Mouse (Mus musculus): ENCODE data around the gene Sdc4. TPM values are rescaled to one million over a fixed set of nuclear protein-coding genes. Genes with fewer than 3 reads are reported as not detected.

Sdc4 gene
- polyA plus RNA-seq, 1 experiment from 2014 or later: 48.0 TPM

DNA sequence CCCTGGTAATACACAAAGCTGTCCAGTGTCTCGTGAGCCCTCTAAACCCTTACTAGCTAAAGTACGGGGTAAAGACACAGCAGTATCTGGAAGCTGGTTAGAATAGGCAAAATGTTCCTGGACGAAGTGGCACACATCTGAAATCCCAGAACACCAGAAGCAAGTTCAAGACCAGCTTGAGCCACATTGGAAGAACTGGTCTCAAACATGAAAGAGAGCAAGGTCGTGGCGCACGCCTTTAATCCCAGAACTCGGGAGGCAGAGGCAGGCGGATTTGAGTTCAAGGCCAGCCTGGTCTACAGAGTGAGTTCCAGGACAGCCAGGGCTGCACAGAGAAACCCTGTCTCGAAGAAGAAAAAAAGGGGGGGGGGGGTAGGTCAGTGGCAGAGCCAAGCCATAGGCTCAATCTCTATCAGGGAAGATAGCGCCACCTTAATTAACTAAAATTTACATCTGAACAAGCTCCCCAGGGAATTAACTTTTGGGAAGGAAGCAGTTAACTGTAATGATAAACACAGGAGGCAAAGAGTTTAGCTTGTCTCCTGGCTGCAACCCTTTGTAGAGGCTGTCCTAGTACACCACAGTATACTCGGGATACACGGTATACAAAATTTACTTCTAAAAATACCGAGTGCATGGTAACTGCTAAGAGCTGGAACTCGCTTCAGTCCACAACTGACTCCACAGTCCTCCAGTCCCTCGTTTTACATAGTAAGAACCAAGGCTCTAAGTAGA lies 13.6 kb downstream of the Sdc4 start:
- Histone ChIP-seq H3K4me1 (ENCODE audit: control insufficient read depth, insufficient read depth, low read length) (peaks cover 21% of the 10 kb centered on the region), H3K4me2 (ENCODE audit: low read depth, low read length) (no peak overlapping the region), H3K27me3 (ENCODE audit: control insufficient read depth, insufficient read depth, low read length) (peaks cover 6% of the 10 kb centered on the region; the same call in 1 of the 2 replicates), H3K36me3 (ENCODE audit: control insufficient read depth, insufficient read depth) (peaks cover 26% of the 10 kb centered on the region), H3K9me3 (replicated peaks; ENCODE audit: control insufficient read depth, low read length) (no peaks in the 10 kb centered on the region), H3K27ac (ENCODE audit: low read length) (no peak overlapping the region), H3K9ac (ENCODE audit: low read length) (no peak overlapping the region), H3K4me3 (ENCODE audit: low read length) (no peak overlapping the region)
- ATAC-seq (replicated peaks; ENCODE audit: extremely low read depth, insufficient read depth, low FRiP score): no peak
- 63% methylated on average over 15 of the region's 15 CpGs for WGBS

DNA sequence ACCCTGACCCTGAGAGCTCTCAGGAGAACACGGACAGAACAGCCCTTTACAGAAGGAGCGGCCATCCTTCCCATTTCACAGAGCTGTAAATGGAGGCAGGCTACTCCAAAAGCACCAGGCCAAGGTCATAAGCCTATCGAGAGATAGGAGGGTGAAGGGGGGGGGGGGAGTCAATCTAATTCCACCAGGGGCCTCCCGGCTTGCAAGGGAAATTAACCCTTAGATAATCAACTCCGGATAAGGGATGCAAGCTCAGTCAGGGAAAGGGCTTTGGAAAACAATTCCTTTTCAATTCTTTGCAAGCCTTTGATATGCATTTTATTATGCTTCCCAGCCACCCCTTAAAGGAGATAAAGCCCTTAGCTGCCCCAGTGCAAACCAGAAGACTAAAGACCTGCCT lies 15.2 kb downstream of the Sdc4 start:
- WGBS: 39% methylated on average over 5 of the region's 5 CpGs
- ATAC-seq (replicated peaks; ENCODE audit: extremely low read depth, insufficient read depth, low FRiP score): no peak
- H3K4me1 ChIP-seq (ENCODE audit: control insufficient read depth, insufficient read depth, low read length): peaks cover 21% of the 10 kb centered on the region
- no peak overlapping the region for H3K4me2 ChIP-seq (ENCODE audit: low read depth, low read length)
- peaks cover 26% of the 10 kb centered on the region for H3K36me3 ChIP-seq (ENCODE audit: control insufficient read depth, insufficient read depth)
- no peak overlapping the region for H3K4me3 ChIP-seq (ENCODE audit: low read length)
- H3K27ac ChIP-seq (ENCODE audit: low read length): no peak overlapping the region
- H3K9me3 ChIP-seq (replicated peaks; ENCODE audit: control insufficient read depth, low read length): no peaks in the 10 kb centered on the region
- no peak overlapping the region for H3K9ac ChIP-seq (ENCODE audit: low read length)
- peaks cover 6% of the 10 kb centered on the region; the same call in 1 of the 2 replicates for H3K27me3 ChIP-seq (ENCODE audit: control insufficient read depth, insufficient read depth, low read length)

DNA sequence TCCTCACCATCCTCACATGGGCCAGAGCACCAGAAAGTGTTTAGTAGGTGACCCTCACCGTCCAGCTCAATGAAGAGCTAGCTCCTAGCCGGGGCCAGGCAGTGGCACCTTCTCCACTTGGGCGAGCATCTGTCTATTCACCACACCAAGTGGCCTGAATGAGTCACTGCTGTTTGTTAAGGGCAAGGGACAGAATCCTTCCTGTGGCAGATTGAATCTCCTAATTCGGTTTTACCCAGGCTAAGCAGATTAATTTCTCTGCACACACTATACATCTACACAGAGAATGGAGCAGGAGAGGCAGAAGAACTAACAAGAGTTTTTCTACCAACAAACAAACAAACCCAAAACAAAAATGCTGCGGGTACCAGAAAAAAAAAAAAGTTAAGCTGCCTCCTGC lies 16.7 kb downstream of the Sdc4 start:
- no peak overlapping the region for H3K9ac ChIP-seq (ENCODE audit: low read length)
- peaks cover 26% of the 10 kb centered on the region for H3K36me3 ChIP-seq (ENCODE audit: control insufficient read depth, insufficient read depth)
- no peak for ATAC-seq (replicated peaks; ENCODE audit: extremely low read depth, insufficient read depth, low FRiP score)
- 82% methylated on average over 5 of the region's 5 CpGs for WGBS
- no peaks in the 10 kb centered on the region for H3K9me3 ChIP-seq (replicated peaks; ENCODE audit: control insufficient read depth, low read length)
- H3K4me2 ChIP-seq (ENCODE audit: low read depth, low read length): no peak overlapping the region
- peaks cover 6% of the 10 kb centered on the region; the same call in 1 of the 2 replicates for H3K27me3 ChIP-seq (ENCODE audit: control insufficient read depth, insufficient read depth, low read length)
- no peak overlapping the region for H3K4me3 ChIP-seq (ENCODE audit: low read length)
- peaks cover 8% of the 10 kb centered on the region for H3K4me1 ChIP-seq (ENCODE audit: control insufficient read depth, insufficient read depth, low read length)
- no peak overlapping the region for H3K27ac ChIP-seq (ENCODE audit: low read length)

- ATAC-seq (replicated peaks; ENCODE audit: extremely low read depth, insufficient read depth, low FRiP score): no peak
- H3K9ac ChIP-seq (ENCODE audit: low read length): no peak overlapping the region
- 26% methylated on average over 12 of the region's 12 CpGs for WGBS
- no peaks in the 10 kb centered on the region for H3K9me3 ChIP-seq (replicated peaks; ENCODE audit: control insufficient read depth, low read length)
- H3K4me3 ChIP-seq (ENCODE audit: low read length): no peak overlapping the region
- peaks cover 3% of the 10 kb centered on the region for H3K4me1 ChIP-seq (ENCODE audit: control insufficient read depth, insufficient read depth, low read length)
- peaks cover 26% of the 10 kb centered on the region for H3K36me3 ChIP-seq (ENCODE audit: control insufficient read depth, insufficient read depth)
- peaks cover 6% of the 10 kb centered on the region; the same call in 1 of the 2 replicates for H3K27me3 ChIP-seq (ENCODE audit: control insufficient read depth, insufficient read depth, low read length)
- H3K27ac ChIP-seq (ENCODE audit: low read length): no peak overlapping the region
- H3K4me2 ChIP-seq (ENCODE audit: low read depth, low read length): no peak overlapping the region
Measured at GRCm38 (mm10) chr2:164426121-164426520, 17.6 kb downstream of the Sdc4 start.

DNA sequence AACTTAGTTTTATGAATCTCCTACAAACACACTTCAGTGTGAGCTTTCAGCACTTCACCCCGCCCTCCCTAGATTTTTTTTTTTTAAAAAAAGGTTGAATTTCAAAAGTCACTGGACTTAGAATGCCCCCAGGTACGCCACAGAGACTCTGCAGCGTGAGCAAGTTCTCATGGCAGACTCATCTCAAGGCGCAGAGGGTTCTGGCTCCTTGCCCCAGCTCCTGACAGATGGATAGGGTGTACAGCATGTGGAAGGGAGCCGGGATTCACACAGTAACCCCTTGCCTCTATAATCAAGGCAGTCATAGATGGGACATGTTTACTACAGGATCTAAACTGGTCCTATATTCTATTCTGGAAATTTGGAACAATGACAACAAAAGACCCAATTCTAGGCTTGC lies 18.3 kb downstream of the Sdc4 start:
- 85% methylated on average over 5 of the region's 5 CpGs for WGBS
- Histone ChIP-seq H3K27me3 (ENCODE audit: control insufficient read depth, insufficient read depth, low read length) (peaks cover 6% of the 10 kb centered on the region; the same call in 1 of the 2 replicates), H3K4me2 (ENCODE audit: low read depth, low read length) (no peak overlapping the region), H3K36me3 (ENCODE audit: control insufficient read depth, insufficient read depth) (peaks cover 26% of the 10 kb centered on the region), H3K27ac (ENCODE audit: low read length) (no peak overlapping the region), H3K9ac (ENCODE audit: low read length) (no peak overlapping the region), H3K4me1 (ENCODE audit: control insufficient read depth, insufficient read depth, low read length) (no peaks in the 10 kb centered on the region), H3K9me3 (replicated peaks; ENCODE audit: control insufficient read depth, low read length) (no peaks in the 10 kb centered on the region), H3K4me3 (ENCODE audit: low read length) (no peak overlapping the region)
- ATAC-seq (replicated peaks; ENCODE audit: extremely low read depth, insufficient read depth, low FRiP score): no peak

DNA sequence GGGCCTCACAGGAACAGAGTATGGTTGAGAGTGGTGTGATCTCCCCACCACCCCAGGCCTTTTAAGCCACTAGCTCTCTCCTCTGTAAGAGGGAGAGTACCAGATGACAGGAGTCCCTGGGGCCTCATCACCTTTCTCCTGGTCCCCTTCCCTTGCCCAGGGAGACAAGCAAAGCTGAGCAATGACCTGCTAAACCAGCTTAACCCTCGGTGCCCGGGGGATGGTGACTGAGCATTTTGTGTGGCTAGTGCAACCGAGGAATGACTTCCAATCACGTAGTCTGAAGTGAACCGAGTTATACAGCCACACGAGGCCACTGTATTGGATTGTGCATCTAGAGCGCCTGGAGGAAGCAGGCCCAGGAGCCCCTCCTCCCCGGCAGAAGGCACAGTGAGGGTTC lies 19.3 kb downstream of the Sdc4 start:
- no peak for ATAC-seq (replicated peaks; ENCODE audit: extremely low read depth, insufficient read depth, low FRiP score)
- Histone ChIP-seq H3K9ac (ENCODE audit: low read length) (no peak overlapping the region), H3K4me2 (ENCODE audit: low read depth, low read length) (no peak overlapping the region), H3K27ac (ENCODE audit: low read length) (no peak overlapping the region), H3K9me3 (replicated peaks; ENCODE audit: control insufficient read depth, low read length) (no peaks in the 10 kb centered on the region), H3K4me3 (ENCODE audit: low read length) (no peak overlapping the region), H3K4me1 (ENCODE audit: control insufficient read depth, insufficient read depth, low read length) (no peaks in the 10 kb centered on the region), H3K27me3 (ENCODE audit: control insufficient read depth, insufficient read depth, low read length) (peaks cover 6% of the 10 kb centered on the region; the same call in 1 of the 2 replicates), H3K36me3 (ENCODE audit: control insufficient read depth, insufficient read depth) (peaks cover 25% of the 10 kb centered on the region)
- 88% methylated on average over 8 of the region's 8 CpGs for WGBS

- Histone ChIP-seq H3K9me3 (replicated peaks; ENCODE audit: control insufficient read depth, low read length) (no peaks in the 10 kb centered on the region), H3K4me1 (ENCODE audit: control insufficient read depth, insufficient read depth, low read length) (no peaks in the 10 kb centered on the region), H3K27ac (ENCODE audit: low read length) (no peak overlapping the region), H3K4me3 (ENCODE audit: low read length) (no peak overlapping the region), H3K4me2 (ENCODE audit: low read depth, low read length) (no peak overlapping the region), H3K9ac (ENCODE audit: low read length) (no peak overlapping the region), H3K27me3 (ENCODE audit: control insufficient read depth, insufficient read depth, low read length) (peaks cover 6% of the 10 kb centered on the region; the same call in 1 of the 2 replicates), H3K36me3 (ENCODE audit: control insufficient read depth, insufficient read depth) (peaks cover 17% of the 10 kb centered on the region)
- WGBS: 83% methylated on average over 11 of the region's 11 CpGs
- ATAC-seq (replicated peaks; ENCODE audit: extremely low read depth, insufficient read depth, low FRiP score): no peak
Measured at GRCm38 (mm10) chr2:164423464-164423863, 20.2 kb downstream of the Sdc4 start.

DNA sequence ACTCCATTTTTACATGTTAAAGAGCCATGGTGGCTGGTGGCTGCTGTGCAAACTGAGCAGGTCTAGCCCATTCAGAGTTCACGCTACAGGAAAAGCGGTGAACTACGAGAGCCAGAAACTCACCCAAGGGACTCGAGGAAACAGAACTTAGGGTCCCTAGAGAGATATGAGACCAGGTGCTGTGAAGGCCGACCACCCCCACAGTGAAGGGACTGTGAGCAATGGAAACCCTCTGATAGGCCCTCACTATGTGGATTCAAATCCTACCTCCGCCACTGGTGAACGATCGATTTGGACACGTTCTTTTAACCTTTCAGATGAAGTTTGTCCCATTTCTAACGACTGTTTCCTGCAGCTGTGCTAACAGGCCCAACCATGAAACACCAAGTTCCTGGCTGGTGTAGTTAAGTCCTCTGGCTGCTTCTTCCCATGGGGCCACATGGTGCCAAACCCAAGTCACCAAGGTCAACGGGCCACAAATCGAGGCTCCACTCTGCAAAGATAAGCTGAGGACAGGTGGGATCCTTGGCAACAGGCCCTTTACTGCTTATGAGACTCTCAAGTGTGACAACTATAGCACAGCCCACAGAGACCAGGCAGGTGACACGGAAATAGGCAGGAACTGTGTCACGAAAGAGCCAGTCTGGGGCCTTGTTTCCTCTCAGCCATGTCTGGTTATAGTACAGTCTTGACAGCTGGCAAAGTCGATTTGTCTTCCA lies 20.9 kb downstream of the Sdc4 start:
- Histone ChIP-seq H3K4me3 (ENCODE audit: low read length) (no peak overlapping the region), H3K9ac (ENCODE audit: low read length) (no peak overlapping the region), H3K9me3 (replicated peaks; ENCODE audit: control insufficient read depth, low read length) (no peaks in the 10 kb centered on the region), H3K4me2 (ENCODE audit: low read depth, low read length) (no peak overlapping the region), H3K27me3 (ENCODE audit: control insufficient read depth, insufficient read depth, low read length) (peaks cover 4% of the 10 kb centered on the region; the same call in 1 of the 2 replicates), H3K27ac (ENCODE audit: low read length) (no peak overlapping the region), H3K4me1 (ENCODE audit: control insufficient read depth, insufficient read depth, low read length) (no peaks in the 10 kb centered on the region), H3K36me3 (ENCODE audit: control insufficient read depth, insufficient read depth) (peaks cover 15% of the 10 kb centered on the region)
- 78% methylated on average over 15 of the region's 15 CpGs for WGBS
- no peak for ATAC-seq (replicated peaks; ENCODE audit: extremely low read depth, insufficient read depth, low FRiP score)

DNA sequence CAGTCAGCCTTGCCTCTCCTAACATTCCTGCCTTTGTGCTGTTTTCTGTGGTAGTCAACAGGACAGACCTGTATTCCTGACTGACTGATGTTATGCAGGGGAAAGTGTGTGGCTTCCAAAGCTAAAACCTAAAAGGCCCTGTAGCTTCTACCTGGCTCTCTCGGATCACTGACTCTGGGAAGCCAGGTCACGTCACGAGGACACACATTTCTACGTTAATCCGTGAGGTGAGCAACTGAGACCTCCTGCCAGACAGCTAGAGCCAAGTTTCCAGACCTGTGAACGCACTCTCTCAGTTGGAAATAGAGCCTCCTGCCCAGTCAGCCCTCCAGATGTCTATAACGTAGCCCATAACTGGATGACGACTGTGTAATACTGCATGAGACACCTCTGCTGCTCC lies 21.7 kb downstream of the Sdc4 start:
- ATAC-seq (replicated peaks; ENCODE audit: extremely low read depth, insufficient read depth, low FRiP score): no peak
- H3K4me1 ChIP-seq (ENCODE audit: control insufficient read depth, insufficient read depth, low read length): no peaks in the 10 kb centered on the region
- H3K4me3 ChIP-seq (ENCODE audit: low read length): no peak overlapping the region
- peaks cover 9% of the 10 kb centered on the region for H3K36me3 ChIP-seq (ENCODE audit: control insufficient read depth, insufficient read depth)
- no peaks in the 10 kb centered on the region for H3K9me3 ChIP-seq (replicated peaks; ENCODE audit: control insufficient read depth, low read length)
- no peak overlapping the region for H3K4me2 ChIP-seq (ENCODE audit: low read depth, low read length)
- H3K27me3 ChIP-seq (ENCODE audit: control insufficient read depth, insufficient read depth, low read length): peaks cover 4% of the 10 kb centered on the region; the same call in 1 of the 2 replicates
- no peak overlapping the region for H3K9ac ChIP-seq (ENCODE audit: low read length)
- H3K27ac ChIP-seq (ENCODE audit: low read length): no peak overlapping the region
- WGBS: 77% methylated on average over 8 of the region's 8 CpGs

Measured in heart, embryonic 16.5 days (tissue).